Mouse (Mus musculus) left cerebral cortex, postnatal 25 days (tissue): ENCODE measurements around the gene Nts. TPM values are rescaled to one million over a fixed set of nuclear protein-coding genes. Genes with fewer than 3 reads are reported as not detected.
"Not testable (repeated sequence)": the region's sequence is repeated elsewhere in the genome, so short reads cannot be mapped to it uniquely, and the experiment has no call there.

Source experiments
- DNase-seq, 2 experiments: peaks; one replicate each; pipeline ENCODE4 v3.0.0; 2022; ENCODE audit warnings: low spot score in 2 of 2, mixed read lengths in 1 of 2
- intact Hi-C: fragments of 180-260 bp; cut with DNase I; formaldehyde crosslinking; loops from one replicate; pipeline ENCODE4 v1.15.1; 2025
- total RNA-seq, 2 experiments: library from RNA; stranded (reverse); gene quantifications; 2 replicates each; pipeline ENCODE4 v1.2.3; 2021

Nts gene
- 10 to 100 TPM in 1 of 2 experiments, 1 to 10 TPM in 1; 5.7 to 12.7 TPM for total RNA-seq

DNA sequence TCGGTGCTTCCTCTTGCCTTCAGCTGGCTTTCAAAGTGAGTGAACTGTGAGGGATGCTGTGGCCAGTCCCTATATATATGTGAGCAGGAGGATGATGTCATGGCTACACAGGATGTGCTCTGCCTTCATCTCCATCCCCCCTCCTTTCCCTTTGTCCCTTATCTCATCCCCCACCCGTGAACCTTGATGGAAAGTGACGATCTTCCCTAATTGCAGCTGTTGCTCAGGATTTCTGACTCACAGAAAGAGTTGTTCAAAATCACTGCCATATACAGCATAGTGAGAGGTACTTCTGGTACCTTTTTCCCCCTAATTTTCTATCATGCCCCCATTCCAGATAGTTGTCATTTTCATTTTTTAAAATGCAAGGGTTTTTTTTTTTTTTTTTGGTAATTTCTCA lies at the start of gene Nts:
Gene Nts (minus strand): TSS at position 101 of the 400 bp plus-strand sequence.
- no peak for DNase-seq
- intact Hi-C loops, result no loop called here

DNA sequence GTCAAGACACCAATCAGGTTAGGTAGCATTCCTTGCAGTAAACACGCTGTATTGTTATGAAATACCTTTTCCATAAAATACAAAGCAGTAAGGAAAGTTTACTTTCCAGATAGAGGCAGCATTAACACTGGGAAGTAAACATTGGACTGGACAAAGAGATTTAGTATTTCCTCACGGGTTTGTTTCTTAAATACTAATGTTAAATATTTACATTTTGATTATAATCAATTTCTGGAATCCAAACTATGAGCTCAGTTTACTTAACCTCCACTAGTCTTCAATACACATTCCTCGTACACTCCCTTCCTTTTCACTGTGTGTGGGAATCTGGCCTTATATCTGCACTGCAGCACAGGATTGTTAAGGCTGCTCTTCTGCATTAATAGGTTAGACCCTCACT lies 37.6 kb upstream of the Nts start:
- no peak for DNase-seq
- intact Hi-C loops, result no loop called here

DNA sequence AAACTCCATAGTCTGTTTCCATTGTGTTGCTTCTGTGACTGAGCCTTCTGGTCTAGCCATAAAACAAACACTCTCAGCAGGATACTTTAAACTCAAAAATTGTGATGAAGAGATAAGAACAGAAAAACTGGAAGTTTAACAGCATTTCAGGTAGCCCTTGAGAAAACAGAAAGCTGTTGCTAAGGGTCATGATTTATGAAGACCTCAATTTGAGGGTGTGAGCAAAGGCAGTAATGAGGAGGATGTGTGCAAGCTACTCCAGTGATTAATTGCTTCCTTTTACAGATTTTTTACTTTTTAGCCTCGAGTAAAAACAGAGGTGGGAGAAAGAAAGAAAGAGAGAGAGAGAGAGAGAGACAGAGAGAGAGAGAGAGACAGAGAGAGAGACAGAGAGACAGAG lies 23.9 kb upstream of the Nts start:
- no peak for DNase-seq
- intact Hi-C loops, result no loop called here

DNA sequence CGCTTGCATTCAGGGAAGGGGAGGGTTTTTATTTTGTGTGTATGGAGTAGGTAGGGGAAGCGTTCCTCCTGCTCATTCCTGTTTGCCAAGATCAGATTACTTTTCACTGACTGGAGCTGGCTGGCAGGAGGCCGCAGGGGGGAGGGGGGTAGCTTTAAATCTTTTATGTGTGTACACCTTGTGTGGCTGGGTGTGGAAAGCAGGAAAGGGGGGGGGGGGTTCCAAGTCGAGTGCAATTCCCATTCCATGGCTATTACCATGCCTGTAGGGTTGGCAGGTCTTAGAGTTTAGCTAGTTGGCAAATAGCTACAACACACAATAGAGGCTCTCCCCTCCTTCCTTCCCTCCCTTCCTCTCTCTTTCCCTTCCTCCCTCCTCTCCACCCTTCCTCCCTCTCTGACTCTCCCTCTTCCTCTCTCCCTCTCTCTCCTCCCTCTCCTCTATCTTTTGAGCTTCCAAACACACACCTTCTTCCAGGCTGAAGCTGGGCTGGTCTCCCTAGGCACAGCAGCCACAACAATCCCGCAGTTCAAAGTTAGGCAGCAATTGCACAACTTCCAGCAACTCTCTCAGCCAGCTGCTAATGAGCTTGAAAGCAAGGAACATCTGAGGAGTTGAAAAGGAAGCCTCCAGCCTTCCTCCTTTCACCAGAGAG lies 21.6 kb upstream of the Nts start, which contains the start of gene Rassf9:
Gene Rassf9 (plus strand): TSS at position 416 of the 655 bp plus-strand sequence.
- no peak for DNase-seq

DNA sequence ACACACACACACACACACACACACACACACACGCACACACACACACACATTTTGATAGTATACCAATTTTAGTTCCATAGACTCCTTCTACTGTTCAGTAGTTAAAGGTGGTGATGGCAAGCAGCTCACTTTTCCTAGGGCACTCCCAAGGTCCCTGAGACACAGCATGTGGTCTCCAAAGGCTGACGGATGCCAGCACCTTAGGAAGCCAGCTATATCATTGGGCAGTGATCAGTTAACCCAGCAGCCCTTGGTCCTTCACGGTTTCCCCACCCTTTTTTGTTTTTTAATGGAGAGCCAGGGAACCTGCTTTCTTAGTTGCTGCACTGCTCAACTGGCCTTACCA lies 21.1 kb upstream of the Nts start:
- no peak for DNase-seq
- intact Hi-C loops, result no loop called here

More for the DNA sequence above, 21.6 kb upstream of the Nts start, which contains the start of gene Rassf9:
- intact Hi-C loops, result no loop called here

DNA sequence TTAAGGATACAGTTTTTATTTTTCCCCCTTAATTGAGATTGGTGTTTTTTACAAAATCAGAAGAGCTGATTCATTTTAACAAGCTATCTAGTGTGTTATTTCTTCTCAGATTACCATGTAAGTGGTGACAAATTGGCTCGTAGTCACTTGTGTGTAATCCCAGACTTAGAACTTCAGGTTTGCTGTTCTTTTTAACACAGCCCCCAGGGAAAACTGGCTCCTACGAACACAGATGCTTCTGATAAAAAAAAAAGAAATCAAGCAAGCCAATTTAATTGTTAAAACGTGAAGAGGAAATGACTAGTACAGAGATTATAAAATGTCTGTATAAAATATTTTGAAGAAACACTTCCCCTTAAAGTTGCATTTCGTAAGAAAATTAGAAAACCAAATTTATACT lies 17.1 kb upstream of the Nts start:
- no peak for DNase-seq
- intact Hi-C loops, result no loop called here

DNA sequence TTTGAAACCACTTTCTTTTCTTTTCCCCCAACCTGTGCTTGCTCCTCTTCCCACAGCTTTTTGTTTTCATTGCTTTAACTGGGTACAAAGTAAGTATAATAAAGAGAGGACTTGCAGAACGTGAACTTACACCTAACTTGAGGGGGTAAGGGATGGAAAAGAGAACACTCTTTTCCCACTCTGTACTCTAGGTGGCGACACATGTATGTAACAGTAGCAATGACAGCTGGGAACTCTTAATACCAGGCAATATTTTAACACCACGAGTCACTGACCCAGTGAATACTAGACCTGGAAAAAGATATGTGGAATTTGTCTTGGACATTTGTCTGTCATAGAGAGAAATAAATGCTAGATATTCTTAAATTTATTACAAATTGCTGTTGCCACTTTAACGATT lies 8.5 kb upstream of the Nts start:
- intact Hi-C loops, result no loop called here
- DNase-seq, result peak; percentile 32 to 41

DNA sequence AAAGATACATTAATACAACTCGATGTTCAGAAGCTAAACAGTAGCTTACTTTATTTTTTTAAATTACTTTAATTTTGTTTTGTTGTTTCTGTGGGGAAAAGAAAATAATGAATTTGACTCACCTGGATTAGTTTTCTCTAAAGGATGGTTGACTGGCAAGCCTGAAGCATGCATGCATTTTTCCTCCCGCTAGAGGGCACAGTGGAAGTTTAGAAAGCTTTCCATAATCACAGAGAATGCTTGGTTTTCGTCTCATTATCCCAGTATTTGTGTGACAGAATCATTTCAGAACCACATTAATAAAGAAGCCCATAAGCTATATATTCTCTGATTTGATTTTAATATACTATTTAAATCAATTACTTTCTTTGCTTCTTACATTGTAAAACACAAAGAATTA lies 1.5 kb upstream of the Nts start:
- peak; percentile 51 to 53 for DNase-seq
- intact Hi-C loops, result loop anchor here (2.0 kb wide), 1 partner anchor 331 kb away; no protein-coding TSS in a partner anchor

DNA sequence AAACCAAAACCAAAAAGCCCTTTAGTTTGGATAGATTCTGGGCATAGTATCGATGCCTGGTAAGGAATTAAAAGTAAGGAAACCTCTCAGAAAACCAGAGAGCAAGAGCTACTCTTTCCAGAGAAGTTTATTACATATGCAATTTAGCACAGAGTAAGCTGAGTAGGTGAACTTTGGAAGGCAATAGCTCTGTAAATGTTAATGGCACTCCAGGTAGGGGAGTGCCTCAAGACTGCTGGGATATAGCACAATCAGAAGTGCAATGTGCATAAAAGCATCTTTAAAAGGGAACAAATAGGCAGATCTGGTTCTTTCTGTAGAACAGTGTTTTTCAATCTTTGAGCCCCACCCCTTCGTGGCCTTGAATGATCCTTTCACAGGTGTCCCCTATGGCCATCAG lies 20.9 kb downstream of the Nts start:
- no peak for DNase-seq
- intact Hi-C loops, result no loop called here

DNA sequence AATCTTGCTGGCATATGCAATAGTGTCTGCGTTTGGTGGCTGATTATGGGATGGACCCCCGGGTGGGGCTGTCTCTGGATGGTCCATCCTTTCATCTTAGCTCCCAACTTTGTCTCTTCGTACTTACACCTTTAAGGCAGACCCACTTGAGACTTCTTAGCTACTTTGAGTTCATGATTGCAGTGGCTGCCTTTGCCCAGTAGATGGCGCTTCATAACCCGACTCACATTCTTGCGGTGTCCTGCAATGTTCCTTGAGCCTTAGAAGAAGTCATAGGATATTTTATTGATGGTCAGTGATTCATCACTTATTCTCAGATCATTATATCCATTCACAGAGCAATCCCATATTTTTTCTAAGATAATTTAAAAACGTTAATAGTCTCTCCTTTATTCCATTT lies 38.5 kb downstream of the Nts start:
- peak; percentile 15 to 48 for DNase-seq
- intact Hi-C loops, result loop anchor here (5.0 kb wide), 3 partner anchors 371 to 746 kb away; no protein-coding TSS in a partner anchor

DNA sequence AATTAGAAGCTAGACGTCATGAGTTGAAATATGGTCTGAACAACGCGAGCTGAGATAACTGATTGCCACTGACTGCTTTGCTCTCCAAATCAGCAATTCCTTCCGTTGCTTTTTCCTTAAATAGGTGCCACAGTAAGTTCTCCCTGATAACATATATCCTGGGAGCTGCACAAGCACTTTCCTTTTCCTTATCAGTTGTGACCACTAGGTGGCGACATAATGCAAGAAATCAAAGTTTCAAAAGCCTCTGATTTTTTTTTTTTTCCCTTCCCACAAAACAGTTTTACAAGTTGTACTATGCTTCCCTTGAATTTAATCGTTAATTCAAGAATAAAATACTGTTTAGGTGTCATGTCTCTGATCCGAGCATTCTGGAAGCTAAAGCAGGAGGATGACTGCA lies 40.8 kb downstream of the Nts start:
- DNase-seq, result peak; percentile 66 to 81
- intact Hi-C loops, result loop anchor here (2.0 to 5.0 kb wide), 2 partner anchors 387 to 1847 kb away; no protein-coding TSS in a partner anchor

DNA sequence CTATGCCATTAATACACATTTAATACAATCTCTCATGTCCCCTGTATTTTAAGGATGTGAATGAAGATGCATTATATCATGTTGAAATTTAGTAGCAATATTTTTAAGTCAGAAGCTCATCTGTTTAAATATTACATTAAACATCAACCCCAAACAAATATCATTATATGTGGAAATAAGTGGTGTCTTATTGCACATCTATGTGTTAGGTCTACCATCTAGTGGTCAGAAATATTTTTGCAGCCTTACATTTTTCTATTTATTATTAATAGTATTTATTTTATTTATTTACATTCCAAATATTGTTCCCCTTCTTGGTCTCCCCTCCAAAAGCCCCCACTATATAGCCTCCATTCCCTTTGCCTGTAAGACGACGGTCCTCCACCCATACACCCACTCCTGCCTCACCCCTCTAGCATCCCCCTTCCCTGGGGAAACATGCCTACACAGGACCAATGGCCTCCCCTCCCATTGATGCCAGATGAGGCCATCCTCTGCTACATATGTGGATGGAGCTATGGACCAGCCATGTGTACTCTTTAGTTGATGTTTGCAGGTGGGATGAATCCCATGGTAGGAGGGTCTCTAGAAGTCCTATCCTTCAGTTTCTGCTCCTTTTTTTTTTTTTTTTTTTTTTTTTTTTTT lies 45.3 kb downstream of the Nts start:
- intact Hi-C loops, result loop anchor here (5.0 kb wide), 1 partner anchor 1843 kb away; no protein-coding TSS in a partner anchor
- no peak for DNase-seq

DNA sequence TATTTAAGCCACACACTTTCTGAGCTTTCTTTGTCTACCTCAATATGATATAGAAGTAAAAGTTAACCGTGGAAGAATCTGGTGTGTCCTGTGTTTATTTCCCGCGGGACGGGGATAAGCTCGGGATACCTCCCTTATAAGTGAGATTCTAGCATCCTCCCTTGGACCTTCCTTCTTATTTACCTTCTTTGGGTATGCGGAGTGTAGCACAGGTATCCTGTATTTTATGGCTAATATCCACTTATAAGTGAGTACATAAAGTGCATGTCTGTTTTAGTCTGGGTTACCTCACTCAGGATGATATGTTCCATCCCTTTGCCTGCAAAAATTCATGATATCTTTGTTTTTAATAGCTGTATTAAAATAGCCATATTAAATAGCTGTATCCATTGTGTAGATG lies 54.8 kb downstream of the Nts start:
- intact Hi-C loops, DNase-seq: not testable (repeated sequence)

DNA sequence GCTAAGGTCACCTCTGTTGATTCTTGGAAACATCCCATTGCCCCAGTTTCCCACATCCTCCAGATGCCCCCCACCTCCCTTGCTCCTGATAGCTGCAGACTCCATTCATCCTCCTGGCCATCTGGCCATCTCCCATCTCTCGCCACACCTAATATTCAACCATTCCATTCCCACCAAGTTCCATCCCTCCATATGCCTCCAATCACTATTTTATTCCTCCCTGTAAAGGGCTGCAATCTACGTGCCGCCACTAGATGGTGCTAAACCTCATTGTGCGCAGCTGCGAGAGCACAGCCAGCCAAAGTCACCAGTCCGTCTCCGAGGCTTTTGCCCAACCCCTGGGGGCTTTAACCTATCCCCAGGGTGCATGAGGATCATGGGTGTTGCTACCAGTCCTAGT lies 55.2 kb downstream of the Nts start:
- intact Hi-C loops, result not testable (repeated sequence)
- DNase-seq, result peak in 1 of 2 experiments; percentile 31

Other genes starting within 250 kb of the Nts start
- 1 to 10 TPM; 1.8 to 2.8 TPM for gene Rassf9, start 21.7 kb upstream of the Nts start, total RNA-seq